8 mouse cellular contexts compared by ENCODE assay signal in genomic region chr16:87354075-87354583, GRCm38 (mm10). TPM values are rescaled to one million over a fixed set of nuclear protein-coding genes. Genes with fewer than 3 reads are reported as not detected.
DNase-seq lines count a peak whose midpoint lies in the region; ATAC-seq lines count a peak whose summit lies in the region.

N6amt1 (plus strand) TSS chr16:87354185.

- peak; percentile 99 for ATAC-seq in hindbrain, embryonic 12.5 days (ENCODE audit: low FRiP score)

- no peaks in the 10 kb centered on the region for H3K27me3 ChIP-seq in hindbrain, embryonic 12.5 days

- peak within 1 kb of the TSS; percentile 90 for H3K27ac ChIP-seq in hindbrain, embryonic 12.5 days

- peak within 1 kb of the TSS; percentile 68 for H3K9ac ChIP-seq in hindbrain, embryonic 12.5 days

- H3K4me3 ChIP-seq in hindbrain, embryonic 12.5 days: peak within 1 kb of the TSS; percentile 81

- WGBS in hindbrain, embryonic 12.5 days: under 1% methylated on average over 48 of the region's 48 CpGs

- DNase-seq in Muller cell, postnatal 12 days (ENCODE audit: inconsistent ontology term): peak; percentile 96
- peak; percentile 94 for DNase-seq in cerebellum, adult 9-11 months
- DNase-seq in frontal cortex, postnatal 10 days (ENCODE audit: low spot score in 2 of 2): peak; percentile 79 to 88
- DNase-seq in layer of hippocampus, postnatal 14 days (ENCODE audit: low spot score in 2 of 2): peak; percentile 94 to 97
- DNase-seq in lung, postnatal 14 days: peak; percentile 93
- DNase-seq in retina, adult 2 months (ENCODE audit: low read depth, low spot score): peak; percentile 91
- peak; percentile 94 to 95 for DNase-seq in thymus, postnatal 36 days

- no peaks in the 10 kb centered on the region for H3K4me1 ChIP-seq in hindbrain, embryonic 12.5 days

- H3K9me3 ChIP-seq in hindbrain, embryonic 12.5 days (replicated peaks): 0 out of 2 replicates have a peak, but pooled peaks cover 4% of the 10 kb centered on the region

- H3K36me3 ChIP-seq in hindbrain, embryonic 12.5 days: peaks cover 16% of the 10 kb centered on the region; the same call in 1 of the 2 replicates

- peak within 1 kb of the TSS; percentile 50 for H3K4me2 ChIP-seq in hindbrain, embryonic 12.5 days (replicated peaks)

RNA-seq across cellular contexts. Expression of gene N6amt1, which starts in this region (rescaled TPM):
- 17.4 and 19.9 TPM in 2 replicates for polyA plus RNA-seq in hindbrain, embryonic 12.5 days (2016; fragmentation: Nextera tagmentation; extraction: Ambion mirVana)
- 10 to 100 TPM; 17.1 to 17.7 TPM for total RNA-seq in layer of hippocampus, postnatal 14 days (2021)

Comparison
In these comparisons a context has a peak if more than half of its experiments do, and no peak if none do; other contexts are left out.
1. Peak in every context shown above with its lines: DNase-seq, ATAC-seq, H3K4me3 ChIP-seq and H3K27ac ChIP-seq.